Mouse (Mus musculus): ENCODE results near the gene Ctnnd1.

GRCm38 (mm10) chr2:84640833-84641232, 9.7 kb downstream of the Ctnnd1 start:
- TF ChIP-seq CTCF (IDR thresholded peaks at IDR 0.05; ENCODE audit: control insufficient read depth, insufficient read depth, insufficient read length) (no peak), MYOD1 (IDR thresholded peaks at IDR 0.05; ENCODE audit: control insufficient read depth, insufficient read length, low read depth) (no peak), CEBPB (IDR thresholded peaks at IDR 0.05; ENCODE audit: low read depth) (no peak)

All from C2C12 (cell line).